Mouse (Mus musculus) right cerebral cortex, postnatal 36 days (tissue): ENCODE data around the gene Efna2.

Source experiments
- DNase-seq, 2 experiments: peaks; one replicate each; pipeline ENCODE4 v3.0.0; 2022; ENCODE audit warnings: low spot score in 2 of 2, mixed read lengths in 1 of 2

The Efna2 gene

GRCm38 (mm10) chr10:80179068-80180051, at the start of gene Efna2:
TSS of gene Efna2 (plus strand) at chr10:80179482.
- no peak for DNase-seq

- DNase-seq: no peak
These were observed 49.4 kb upstream of the Efna2 start for GRCm38 (mm10) chr10:80129846-80130245.

- no peak for DNase-seq
These were observed 48.8 kb upstream of the Efna2 start for GRCm38 (mm10) chr10:80130403-80131031.

- no peak for DNase-seq
These were observed 47.8 kb upstream of the Efna2 start for GRCm38 (mm10) chr10:80131316-80131951.

GRCm38 (mm10) chr10:80131952-80132350, 47.3 kb upstream of the Efna2 start:
- no peak for DNase-seq

- no peak for DNase-seq
These were observed 45.9 kb upstream of the Efna2 start for GRCm38 (mm10) chr10:80133226-80133849.

- DNase-seq: no peak
These were observed 44.9 kb upstream of the Efna2 start for GRCm38 (mm10) chr10:80134421-80134820.

GRCm38 (mm10) chr10:80135161-80135560, 44.1 kb upstream of the Efna2 start:
- DNase-seq: no peak

GRCm38 (mm10) chr10:80135641-80136040, 43.6 kb upstream of the Efna2 start:
- DNase-seq: no peak

GRCm38 (mm10) chr10:80136179-80136951, 42.9 kb upstream of the Efna2 start:
- no peak for DNase-seq

GRCm38 (mm10) chr10:80136952-80137625, 42.2 kb upstream of the Efna2 start:
- DNase-seq: no peak

- DNase-seq: no peak
These were observed 41.4 kb upstream of the Efna2 start for GRCm38 (mm10) chr10:80137626-80138552.

GRCm38 (mm10) chr10:80138553-80139438, 40.5 kb upstream of the Efna2 start, which contains the start of gene Atp5d:
TSS of gene Atp5d (plus strand) at chr10:80138632.
- DNase-seq: no peak

GRCm38 (mm10) chr10:80139439-80139775, 39.9 kb upstream of the Efna2 start:
- DNase-seq: no peak

GRCm38 (mm10) chr10:80139975-80140665, 39.2 kb upstream of the Efna2 start:
- DNase-seq: no peak

GRCm38 (mm10) chr10:80140666-80141035, 38.6 kb upstream of the Efna2 start, which contains the start of gene Cbarp:
TSS of gene Cbarp (minus strand) at chr10:80140835.
- DNase-seq: no peak

- peak; percentile 97 to 98 for DNase-seq
These were observed 38.0 kb upstream of the Efna2 start for GRCm38 (mm10) chr10:80141243-80141642.
